8 mouse cellular contexts compared by ENCODE assay signal in the genomic region with DNA sequence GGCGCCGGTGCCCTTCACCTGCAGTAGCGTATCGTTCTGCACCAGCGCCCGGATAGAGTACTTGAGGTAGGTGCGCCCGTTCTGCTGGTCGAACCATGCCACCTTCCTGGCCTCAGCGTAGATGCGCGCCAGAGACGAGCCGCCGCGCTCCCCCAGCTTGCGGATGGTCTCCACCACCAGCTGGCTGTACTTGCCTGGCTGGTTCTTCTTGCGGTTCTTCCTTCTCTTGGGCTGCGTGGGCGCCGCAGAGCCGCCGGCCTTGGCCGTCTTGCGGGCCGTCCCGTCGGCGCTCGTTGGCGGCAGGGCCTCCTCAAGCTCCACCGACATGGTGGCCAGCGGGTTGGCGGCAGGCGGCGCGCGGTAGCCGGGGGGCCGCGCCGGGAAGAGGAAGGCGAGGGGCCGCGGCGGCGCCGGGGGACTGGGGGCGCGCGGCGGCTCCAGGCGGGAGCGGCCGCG. TPM values are rescaled to one million over a fixed set of nuclear protein-coding genes. Genes with fewer than 3 reads are reported as not detected.
DNase-seq lines count a peak whose midpoint lies in the region; ATAC-seq and TF ChIP-seq lines count a peak whose summit lies in the region.

No protein-coding gene starts in this region.

- H3K4me3 ChIP-seq in heart, adult 2 months: peak overlapping the region; percentile 54
- H3K4me3 ChIP-seq in E14TG2a.4 (replicated peaks; ENCODE audit: low read length): peak overlapping the region; percentile 94
- peak overlapping the region; percentile 63 for H3K4me3 ChIP-seq in liver, embryonic 13.5 days (replicated peaks)

- no peak overlapping the region for H3K27ac ChIP-seq in heart, adult 2 months
- H3K27ac ChIP-seq in liver, embryonic 13.5 days: no peak overlapping the region

- peak; percentile 12; the same call in 1 of the 2 replicates for ATAC-seq in liver, embryonic 13.5 days (ENCODE audit: low read depth)

- H3K9ac ChIP-seq in heart, adult 2 months (ENCODE audit: low read depth, low read length): peak overlapping the region; percentile 30
- H3K9ac ChIP-seq in liver, embryonic 13.5 days: peak overlapping the region; percentile 49

- peaks cover 2% of the 10 kb centered on the region; the same call in 1 of the 2 replicates for H3K27me3 ChIP-seq in heart, adult 2 months (ENCODE audit: control insufficient read depth, insufficient read depth, low read length)
- H3K27me3 ChIP-seq in E14TG2a.4 (ENCODE audit: insufficient read depth, low read length): peaks cover 8% of the 10 kb centered on the region
- peaks cover 68% of the 10 kb centered on the region for H3K27me3 ChIP-seq in liver, embryonic 13.5 days

- H3K36me3 ChIP-seq in heart, adult 2 months (ENCODE audit: control insufficient read depth, insufficient read depth, low read length): no peaks in the 10 kb centered on the region
- peaks cover 27% of the 10 kb centered on the region for H3K36me3 ChIP-seq in E14TG2a.4 (ENCODE audit: insufficient read depth, low read length)
- no peaks in the 10 kb centered on the region for H3K36me3 ChIP-seq in liver, embryonic 13.5 days

- H3K4me2 ChIP-seq in liver, embryonic 13.5 days: peak overlapping the region; percentile 67

- TF ChIP-seq EP300 in heart, adult 2 months (IDR thresholded peaks at IDR 0.05; ENCODE audit: insufficient read depth, low read depth, low read length): no peak

- no peaks in the 10 kb centered on the region for H3K9me3 ChIP-seq in E14TG2a.4 (ENCODE audit: low read length)
- H3K9me3 ChIP-seq in liver, embryonic 13.5 days (replicated peaks): no peaks in the 10 kb centered on the region

- no peaks in the 10 kb centered on the region for H3K4me1 ChIP-seq in heart, adult 2 months (ENCODE audit: control insufficient read depth, insufficient read depth, low read length)
- H3K4me1 ChIP-seq in E14TG2a.4 (replicated peaks; ENCODE audit: low read depth, low read length): peaks cover 20% of the 10 kb centered on the region
- peaks cover 10% of the 10 kb centered on the region for H3K4me1 ChIP-seq in liver, embryonic 13.5 days (replicated peaks)

- no peak for TF ChIP-seq CTCF in heart, adult 2 months (IDR thresholded peaks at IDR 0.05)
- TF ChIP-seq CTCF in E14TG2a.4 (conservative IDR thresholded peaks at IDR 0.05; ENCODE audit: low read length): no peak

- intact Hi-C loops in heart, adult 2 months (cut with DNase I): no loop called here

- DNase-seq in heart, adult 2 months: peak; percentile 19 to 45
- no peak for DNase-seq in heart, adult 18-20 months
- DNase-seq in cerebellum, postnatal 10 days: peak; percentile 62 to 69
- peak; percentile 34 for DNase-seq in heart, postnatal 4 days
- no peak for DNase-seq in liver, embryonic 13.5 days
- DNase-seq in right cerebral cortex, postnatal 25 days: peak; percentile 61
- no peak for DNase-seq in left cerebral cortex, adult 8-10 months (ENCODE audit: low spot score in 2 of 2)

- no peak for TF ChIP-seq POLR2A in heart, adult 2 months (IDR thresholded peaks at IDR 0.05; ENCODE audit: insufficient read depth, low read depth, low read length)

- H3K79me2 ChIP-seq in heart, adult 2 months (replicated peaks; ENCODE audit: control insufficient read depth, insufficient read depth, low read length): no peaks in the 10 kb centered on the region

- under 1% methylated on average over 55 of the region's 56 CpGs for WGBS in heart, adult 2 months
- WGBS in liver, embryonic 13.5 days (ENCODE audit: insufficient replicate concordance): under 1% methylated on average over 56 of the region's 56 CpGs

RNA-seq across cellular contexts. Expression of gene H1fx, which starts 0.4 kb away (rescaled TPM):
- total RNA-seq in heart, adult 2 months (2021): 1 to 10 TPM; 1.5 to 1.7 TPM
- polyA plus RNA-seq in heart, adult 2 months (2012; rRNA removed): 0.82 and 1.4 TPM in 2 replicates
- 1 to 10 TPM in 1 of 2 experiments, under 1 TPM in 1; 0.94 to 1.1 TPM for total RNA-seq in heart, adult 18-20 months (2021)
- 10 to 100 TPM; 36.2 to 37.3 TPM for total RNA-seq in heart, postnatal 4 days (2021)
- 1.8 and 2.5 TPM in 2 replicates for polyA plus RNA-seq in liver, embryonic 13.5 days (2015; fragmentation: Nextera tagmentation; extraction: Ambion mirVana)
- total RNA-seq in left cerebral cortex, adult 8-10 months (2022): 10 to 100 TPM; 45.4 to 53.5 (median 49.3) TPM

Comparison
In these comparisons a context has a peak if more than half of its experiments do, and no peak if none do; other contexts are left out.
1. DNase-seq: peak in heart, adult 2 months (2 of 2), cerebellum, postnatal 10 days (2 of 2), heart, postnatal 4 days (single experiment) and right cerebral cortex, postnatal 25 days (single experiment); none in heart, adult 18-20 months (0 of 2), liver, embryonic 13.5 days (single experiment) and left cerebral cortex, adult 8-10 months (0 of 2).
2. RNA of gene H1fx, which starts 0.4 kb away (total RNA-seq): 45.4 to 53.5 TPM in left cerebral cortex, adult 8-10 months and 36.2 to 37.3 TPM in heart, postnatal 4 days; 1.5 to 1.7 TPM in heart, adult 2 months and 0.94 to 1.1 TPM in heart, adult 18-20 months; every median in the first group is over 10 times any median in the second.
3. Peak in every context shown above with its lines, with median percentiles within 50 percentile points of each other: H3K4me3 ChIP-seq.